Mouse (Mus musculus) embryonic fibroblast, embryonic 13.5 days (primary cell): ENCODE measurements around the gene Ccdc188. TPM values are rescaled to one million over a fixed set of nuclear protein-coding genes. Genes with fewer than 3 reads are reported as not detected.
A peak's percentile ranks its signal among the peaks of the same experiment; 100 is the strongest.

Experiments used
- H3K27ac ChIP-seq: 2 replicates; pipeline ENCODE4 v1.5.1; 2012; ENCODE audit warnings: low read length, control low read depth, inconsistent platforms; ENCODE audit not compliant: insufficient read depth
- H3K4me1 ChIP-seq: 2 replicates; pipeline ENCODE4 v1.6.1; 2011; ENCODE audit warnings: low read length; ENCODE audit not compliant: control insufficient read depth, insufficient read depth
- H3K4me3 ChIP-seq: 2 replicates; pipeline ENCODE4 v1.5.1; 2011; ENCODE audit warnings: mild to moderate bottlenecking, control low read depth, low read length; ENCODE audit not compliant: insufficient read depth
- CTCF ChIP-seq: IDR thresholded peaks from 2 replicates; pipeline ENCODE4 v1.5.1; 2011; ENCODE audit warnings: mild to moderate bottlenecking, control low read depth, low read length, moderate library complexity, borderline replicate concordance; ENCODE audit not compliant: insufficient read depth
- POLR2A ChIP-seq: IDR thresholded peaks from 2 replicates; pipeline ENCODE4 v1.6.1; 2011; ENCODE audit warnings: low read depth, mild to moderate bottlenecking, control low read depth, low read length, moderate library complexity
- polyA plus RNA-seq: library from polyadenylated mRNA; stranded (reverse); fragments of >200 nt; gene quantifications from 2 replicates; pipeline ENCODE4 v1.2.4, GENCODE M21; 2011; ENCODE audit warnings: low read depth; ENCODE audit not compliant: missing spikeins, insufficient read length

Ccdc188 gene
- polyA plus RNA-seq, 1 experiment = not detected

- peaks cover 11% of the 10 kb centered on the region; the same call in 1 of the 2 replicates for H3K4me1 ChIP-seq
- H3K27ac ChIP-seq = no peak overlapping the region
- no peak; the same call in 1 of the 2 replicates for TF ChIP-seq POLR2A
- TF ChIP-seq CTCF = no peak
- H3K4me3 ChIP-seq = peak overlapping the region; percentile 74
Observed at GRCm38 (mm10) chr16:18233919-18234670, 16.4 kb downstream of the Ccdc188 start.

- H3K4me3 ChIP-seq = peak within 1 kb of the TSS; percentile 74
- TF ChIP-seq POLR2A (peak; percentile 59), CTCF (no peak)
- peak within 1 kb of the TSS; percentile 83 for H3K27ac ChIP-seq
- H3K4me1 ChIP-seq = peaks cover 10% of the 10 kb centered on the region; the same call in 1 of the 2 replicates
Observed at GRCm38 (mm10) chr16:18234671-18235388, 17.2 kb downstream of the Ccdc188 start, which contains the start of gene Zdhhc8. Gene Zdhhc8 (minus strand): TSS chr16:18235136.

GRCm38 (mm10) chr16:18235389-18236065 is 17.8 kb downstream of the Ccdc188 start:
- peaks cover 6% of the 10 kb centered on the region; the same call in 1 of the 2 replicates for H3K4me1 ChIP-seq
- H3K27ac ChIP-seq = peak overlapping the region; percentile 83
- H3K4me3 ChIP-seq = peak overlapping the region; percentile 68
- TF ChIP-seq CTCF = no peak
- peak; percentile 45 for TF ChIP-seq POLR2A

- peak overlapping the region; percentile 83 for H3K27ac ChIP-seq
- H3K4me3 ChIP-seq = no peak overlapping the region
- peaks cover 6% of the 10 kb centered on the region; the same call in 1 of the 2 replicates for H3K4me1 ChIP-seq
- TF ChIP-seq POLR2A (peak; percentile 12; the same call in 1 of the 2 replicates), CTCF (no peak)
Observed at GRCm38 (mm10) chr16:18236676-18237501, 19.2 kb downstream of the Ccdc188 start.

- Histone ChIP-seq H3K4me3 (no peak overlapping the region), H3K4me1 (peaks cover 3% of the 10 kb centered on the region), H3K27ac (no peak overlapping the region)
- TF ChIP-seq POLR2A (no peak), CTCF (no peak)
Observed at GRCm38 (mm10) chr16:18241581-18241980, 23.9 kb downstream of the Ccdc188 start.

- TF ChIP-seq CTCF (no peak), POLR2A (no peak)
- Histone ChIP-seq H3K27ac (peak overlapping the region; percentile 74), H3K4me1 (peaks cover 9% of the 10 kb centered on the region), H3K4me3 (peak overlapping the region; percentile 92)
Observed at GRCm38 (mm10) chr16:18247521-18248399, 30.1 kb downstream of the Ccdc188 start.

GRCm38 (mm10) chr16:18248433-18249363 is 31.0 kb downstream of the Ccdc188 start, which contains the start of the genes Trmt2a and Ranbp1:
Gene Trmt2a (plus strand): TSS chr16:18248679.
Gene Ranbp1 (minus strand): TSS chr16:18248732.
- H3K4me3 ChIP-seq = peak within 1 kb of the TSS; percentile 92
- TF ChIP-seq POLR2A (peak; percentile 99), CTCF (no peak)

More at GRCm38 (mm10) chr16:18248433-18249363, 31.0 kb downstream of the Ccdc188 start, which contains the start of the genes Trmt2a and Ranbp1:
- Histone ChIP-seq H3K4me1 (peaks cover 9% of the 10 kb centered on the region), H3K27ac (peak within 1 kb of the TSS; percentile 86)
